Mouse (Mus musculus): Measurements from ENCODE around the gene Dnaaf2. TPM values are rescaled to one million over a fixed set of nuclear protein-coding genes. Genes with fewer than 3 reads are reported as not detected.

Dnaaf2 gene
- total RNA-seq (2023) = under 1 TPM; 0.73 to 0.76 TPM

GRCm38 (mm10) chr12:69198164-69198535, at the start of gene Dnaaf2:
Gene Dnaaf2, minus strand, starts transcription at chr12:69198429.

GRCm38 (mm10) chr12:69240876-69241275, 42.6 kb upstream of the Dnaaf2 start, which contains the start of gene Klhdc1:
Gene Klhdc1, plus strand, starts transcription at chr12:69241176.

GRCm38 (mm10) chr12:69227776-69228466, 29.7 kb upstream of the Dnaaf2 start, which contains the start of gene Pole2:
Gene Pole2, minus strand, starts transcription at chr12:69228195.

DNA sequence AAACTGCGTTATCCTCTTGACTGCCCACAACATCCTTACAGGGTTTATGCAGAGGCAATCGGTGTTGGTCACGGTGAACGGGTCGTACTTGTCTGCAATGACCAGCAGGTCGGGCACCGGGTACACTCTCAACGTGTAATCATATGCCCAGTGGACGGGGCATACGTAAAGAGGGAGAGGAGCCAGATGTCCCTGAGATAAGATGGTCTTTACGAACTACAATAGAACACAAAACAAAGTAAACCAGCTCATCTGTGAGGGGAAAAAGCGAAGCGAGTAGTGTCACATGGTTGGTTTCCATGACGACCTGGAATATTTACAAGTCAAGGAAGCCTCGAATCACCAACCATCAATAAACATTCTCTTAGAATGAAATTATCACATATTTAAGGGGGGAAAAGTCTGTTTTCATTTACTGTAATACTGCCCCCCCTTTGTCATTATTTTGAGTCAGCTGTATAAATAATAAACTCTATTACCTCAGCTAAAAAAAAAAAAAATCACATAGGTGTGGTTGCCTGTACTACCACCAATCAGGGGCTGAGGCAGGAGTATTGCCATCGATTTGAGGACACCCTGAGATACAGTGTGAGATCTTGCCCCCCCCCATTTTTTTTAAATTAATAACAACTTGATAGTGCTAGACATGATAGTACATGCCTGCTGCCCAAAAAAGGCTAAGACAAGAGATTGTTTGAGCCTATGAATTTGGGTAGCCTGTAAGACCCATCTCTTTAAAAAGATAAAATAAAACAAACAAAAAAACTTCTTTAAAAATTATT, 6.0 kb upstream of the Dnaaf2 start, which contains the start of gene Gm49384:
Gene Gm49384, minus strand, starts transcription at position 216 of the 782 bp plus-strand sequence.

DNA sequence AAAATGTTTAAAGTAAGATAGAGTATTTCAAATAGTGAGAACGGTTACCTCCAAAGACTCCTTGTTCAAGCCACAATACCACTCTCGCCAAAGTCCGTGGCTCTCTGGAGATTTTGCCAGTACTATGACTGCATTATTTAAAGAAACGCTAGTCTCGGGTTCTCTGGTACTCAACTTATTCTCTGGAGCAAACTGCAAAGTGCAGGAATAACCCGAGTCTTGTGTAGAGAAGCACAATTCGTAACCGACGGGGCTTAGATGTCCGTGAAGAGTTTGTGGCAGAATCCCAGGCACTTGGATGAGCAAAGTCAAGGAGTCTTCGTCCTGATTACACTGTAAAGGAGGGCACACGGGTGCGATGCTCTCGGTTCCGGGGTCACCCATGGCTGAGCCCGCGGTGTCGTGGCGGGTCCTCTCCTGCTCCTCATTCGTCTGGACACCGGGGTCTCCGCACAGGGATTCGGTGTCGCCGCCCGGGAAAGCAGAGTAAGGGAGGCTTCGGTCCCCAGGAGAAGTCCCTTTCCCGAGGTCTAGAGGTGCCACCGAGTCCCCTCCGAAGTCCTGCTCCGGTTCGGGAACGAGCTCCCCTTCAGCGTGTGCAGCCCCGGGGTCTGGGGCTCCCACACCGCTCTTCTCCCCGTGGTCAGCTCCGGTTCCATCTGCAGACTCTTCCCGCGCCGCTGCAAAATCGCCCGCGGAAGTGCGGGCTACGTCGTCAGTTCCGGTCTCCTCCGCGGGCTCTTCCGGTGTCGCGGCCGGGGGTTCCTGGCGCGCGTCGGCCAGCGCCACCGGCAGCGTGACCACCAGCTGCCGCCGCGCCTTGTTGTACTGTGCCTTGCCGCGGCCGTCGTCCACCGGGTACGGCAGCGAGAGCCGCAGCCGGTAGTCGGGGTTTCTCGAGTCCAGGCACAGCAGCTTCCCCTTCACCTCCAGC, 1.5 kb downstream of the Dnaaf2 start, which contains the start of gene Gm49383:
Gene Gm49383, minus strand, starts transcription at position 661 of the 934 bp plus-strand sequence.

GRCm38 (mm10) chr12:69183583-69184308, 14.5 kb downstream of the Dnaaf2 start, which contains the start of the genes Rpl36al and Mgat2:
Gene Rpl36al, minus strand, starts transcription at chr12:69184083.
Gene Mgat2, plus strand, starts transcription at chr12:69184157.

GRCm38 (mm10) chr12:69168461-69169106, 29.6 kb downstream of the Dnaaf2 start, which contains the start of gene Lrr1:
Gene Lrr1, plus strand, starts transcription at chr12:69168814.

GRCm38 (mm10) chr12:69158765-69159577, 39.3 kb downstream of the Dnaaf2 start, which contains the start of gene Rps29:
Gene Rps29, minus strand, starts transcription at chr12:69159186.

Other genes with a start within 250 kb of the Dnaaf2 start
- 1,000 to 10,000 TPM; 2,811 to 3,619 TPM for gene Rps29, start 39.2 kb downstream of the Dnaaf2 start, total RNA-seq (2023)
- not detected for gene Lrr1, start 29.6 kb downstream of the Dnaaf2 start, total RNA-seq (2023)
- gene Rpl36al, start 14.3 kb downstream of the Dnaaf2 start, total RNA-seq (2023) = 100 to 1,000 TPM; 460 to 521 TPM
- 10 to 100 TPM; 54.5 to 55.0 TPM for gene Mgat2, start 14.3 kb downstream of the Dnaaf2 start, total RNA-seq (2023)
- 1 to 10 TPM; 3.2 to 6.0 TPM for gene Gm49383, start 1.3 kb downstream of the Dnaaf2 start, total RNA-seq (2023)
- gene Gm49384, start 5.8 kb upstream of the Dnaaf2 start, total RNA-seq (2023) = 1 to 10 TPM; 3.6 to 3.9 TPM
- 1 to 10 TPM; 2.7 to 4.6 TPM for gene Pole2, start 29.8 kb upstream of the Dnaaf2 start, total RNA-seq (2023)
- gene Klhdc1, start 42.7 kb upstream of the Dnaaf2 start, total RNA-seq (2023) = 1 to 10 TPM; 2.9 to 4.9 TPM
- 10 to 100 TPM; 20.8 to 22.3 TPM for gene Klhdc2, start 98.3 kb upstream of the Dnaaf2 start, total RNA-seq (2023)
- gene Nemf, start 158.7 kb upstream of the Dnaaf2 start, total RNA-seq (2023) = 10 to 100 TPM; 58.9 to 67.5 TPM
- gene Arf6, start 173.7 kb upstream of the Dnaaf2 start, total RNA-seq (2023) = 100 to 1,000 TPM; 220 to 221 TPM
- gene Gm9887, start 174.0 kb upstream of the Dnaaf2 start, total RNA-seq (2023) = 1 to 10 TPM; 2.9 to 3.4 TPM

Measured in monocyte, adult 59 days (primary cell).